ENCODE assay signal across 8 mouse cellular contexts in the genomic region with DNA sequence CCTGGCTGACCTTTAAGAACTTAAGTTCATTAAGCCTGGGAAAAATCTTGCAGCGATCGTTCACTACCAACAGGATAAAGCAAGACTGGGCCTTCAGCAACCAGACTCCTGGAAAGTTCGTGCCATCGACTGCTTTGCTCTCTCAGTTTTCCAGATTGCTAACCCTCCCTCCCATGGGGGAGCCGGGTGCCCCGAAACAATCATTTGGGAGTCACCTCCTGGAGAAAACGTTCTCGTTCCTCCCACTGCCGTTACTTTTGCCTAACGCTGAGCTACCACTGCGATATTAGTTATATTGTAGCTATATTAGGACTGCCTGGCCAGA. TPM values are rescaled to one million over a fixed set of nuclear protein-coding genes. Genes with fewer than 3 reads are reported as not detected.
DNase-seq lines count a peak whose midpoint lies in the region; ATAC-seq and TF ChIP-seq lines count a peak whose summit lies in the region.

No protein-coding gene starts in this region.

- in situ Hi-C loops in ES-E14 (cut with MboI; ENCODE audit: low sequenced_read_pairs in 2 of 2, unreplicated experiment in 2 of 2), result no loop called here

- peak overlapping the region; percentile 100 for H3K9ac ChIP-seq in heart, embryonic 14.5 days (ENCODE audit: low read length)
- H3K9ac ChIP-seq in ES-E14 (ENCODE audit: insufficient read depth, low read depth, low read length, poor library complexity, severe bottlenecking), result peak overlapping the region; percentile 100
- H3K9ac ChIP-seq in liver, embryonic 13.5 days, result peak overlapping the region; percentile 99
- peak overlapping the region; percentile 100 for H3K9ac ChIP-seq in stomach, embryonic 14.5 days (replicated peaks; ENCODE audit: low read depth, low read length)

- peak overlapping the region; percentile 87 to 96 for H3K27ac ChIP-seq in heart, embryonic 14.5 days (replicated peaks in 1 of 2; ENCODE audit: control insufficient read depth in 1 of 2, insufficient read depth in 1 of 2, low read depth in 2 of 2, low read length in 2 of 2)
- peak overlapping the region; percentile 78 for H3K27ac ChIP-seq in ES-E14 (ENCODE audit: insufficient read depth, low read depth, low read length, poor library complexity, severe bottlenecking)
- peak overlapping the region; percentile 99 for H3K27ac ChIP-seq in forebrain, embryonic 10.5 days
- peak overlapping the region; percentile 88 for H3K27ac ChIP-seq in liver, embryonic 13.5 days
- peak overlapping the region; percentile 94 for H3K27ac ChIP-seq in stomach, embryonic 14.5 days (ENCODE audit: low read length)

- peaks cover 37% of the 10 kb centered on the region for H3K36me3 ChIP-seq in heart, embryonic 14.5 days (ENCODE audit: control insufficient read depth, insufficient read depth, low read length)
- H3K36me3 ChIP-seq in ES-E14 (ENCODE audit: control insufficient read depth, insufficient read depth, low read length, poor library complexity, severe bottlenecking), result peaks cover 24% of the 10 kb centered on the region
- peaks cover 41% of the 10 kb centered on the region for H3K36me3 ChIP-seq in forebrain, embryonic 10.5 days (replicated peaks)
- H3K36me3 ChIP-seq in liver, embryonic 13.5 days, result peaks cover 40% of the 10 kb centered on the region
- peaks cover 35% of the 10 kb centered on the region for H3K36me3 ChIP-seq in stomach, embryonic 14.5 days (ENCODE audit: control insufficient read depth, insufficient read depth, low read length)

- 0% methylated on average over 11 of the region's 11 CpGs for WGBS in heart, embryonic 14.5 days
- WGBS in forebrain, embryonic 10.5 days, result under 1% methylated on average over 11 of the region's 11 CpGs
- WGBS in liver, embryonic 13.5 days (ENCODE audit: insufficient replicate concordance), result under 1% methylated on average over 11 of the region's 11 CpGs
- WGBS in stomach, embryonic 14.5 days, result under 1% methylated on average over 11 of the region's 11 CpGs

- H3K27me3 ChIP-seq in heart, embryonic 14.5 days (ENCODE audit: control insufficient read depth, insufficient read depth, low read length), result no peaks in the 10 kb centered on the region
- no peaks in the 10 kb centered on the region for H3K27me3 ChIP-seq in forebrain, embryonic 10.5 days (ENCODE audit: poor library complexity, severe bottlenecking)
- no peaks in the 10 kb centered on the region for H3K27me3 ChIP-seq in liver, embryonic 13.5 days
- H3K27me3 ChIP-seq in stomach, embryonic 14.5 days (ENCODE audit: control insufficient read depth, insufficient read depth, low read length), result no peaks in the 10 kb centered on the region

- no peak for ATAC-seq in heart, embryonic 14.5 days (ENCODE audit: insufficient number of reproducible peaks, insufficient read depth, low FRiP score, low read depth)
- ATAC-seq in liver, embryonic 13.5 days (ENCODE audit: low read depth), result peak; percentile 12; the same call in 1 of the 2 replicates
- no peak for ATAC-seq in stomach, embryonic 14.5 days (ENCODE audit: insufficient number of reproducible peaks, insufficient read depth, low FRiP score, low read depth)

- no peak for DNase-seq in heart, adult 18-20 months
- no peak for DNase-seq in ES-E14 (ENCODE audit: low read depth, low spot score)
- peak; percentile 30 for DNase-seq in forebrain, embryonic 10.5 days (ENCODE audit: extremely low spot score, low spot score)
- no peak for DNase-seq in liver, embryonic 13.5 days
- no peak for DNase-seq in right cerebral cortex, postnatal 36 days (ENCODE audit: low spot score in 2 of 2)
- no peak for DNase-seq in testis, postnatal 10 days (ENCODE audit: low spot score)

- peaks cover 3 to 20% of the 10 kb centered on the region in 2 experiments for H3K4me1 ChIP-seq in heart, embryonic 14.5 days (ENCODE audit: control insufficient read depth in 2 of 2, insufficient read depth in 2 of 2, low read length in 2 of 2)
- H3K4me1 ChIP-seq in ES-E14 (ENCODE audit: control insufficient read depth in 2 of 2, insufficient read depth in 2 of 2, low read length in 2 of 2, poor library complexity in 1 of 2), result peaks cover 1 to 8% of the 10 kb centered on the region in 2 experiments; a peak in 1 of 4 replicates
- H3K4me1 ChIP-seq in forebrain, embryonic 10.5 days, result peaks cover 26% of the 10 kb centered on the region
- peaks cover 32% of the 10 kb centered on the region for H3K4me1 ChIP-seq in liver, embryonic 13.5 days (replicated peaks)
- H3K4me1 ChIP-seq in stomach, embryonic 14.5 days (ENCODE audit: control insufficient read depth, insufficient read depth, low read length), result peaks cover 11% of the 10 kb centered on the region; the same call in 1 of the 2 replicates

- peak overlapping the region; percentile 87 for H3K4me2 ChIP-seq in heart, embryonic 14.5 days (ENCODE audit: low read length)
- peak overlapping the region; percentile 91 for H3K4me2 ChIP-seq in liver, embryonic 13.5 days
- peak overlapping the region; percentile 88 for H3K4me2 ChIP-seq in stomach, embryonic 14.5 days (replicated peaks; ENCODE audit: low read depth, low read length)

- H3K4me3 ChIP-seq in heart, embryonic 14.5 days (ENCODE audit: control insufficient read depth in 1 of 2, insufficient read depth in 1 of 2, low read depth in 1 of 2, low read length in 2 of 2), result peak overlapping the region; percentile 87 to 98
- peak overlapping the region; percentile 97 to 100 for H3K4me3 ChIP-seq in ES-E14 (ENCODE audit: insufficient read depth in 1 of 2, low read depth in 1 of 2, low read length in 2 of 2, poor library complexity in 1 of 2, severe bottlenecking in 1 of 2)
- peak overlapping the region; percentile 100 for H3K4me3 ChIP-seq in forebrain, embryonic 10.5 days
- H3K4me3 ChIP-seq in liver, embryonic 13.5 days (replicated peaks), result peak overlapping the region; percentile 99
- H3K4me3 ChIP-seq in stomach, embryonic 14.5 days (ENCODE audit: low read depth, low read length), result peak overlapping the region; percentile 97

- 0 out of 2 replicates have a peak, but pooled peaks cover 3% of the 10 kb centered on the region for H3K9me3 ChIP-seq in heart, embryonic 14.5 days (ENCODE audit: control insufficient read depth, low read length)
- no peaks in the 10 kb centered on the region for H3K9me3 ChIP-seq in ES-E14 (ENCODE audit: control insufficient read depth, insufficient read depth, low read depth, low read length)
- H3K9me3 ChIP-seq in forebrain, embryonic 10.5 days, result no peaks in the 10 kb centered on the region
- H3K9me3 ChIP-seq in liver, embryonic 13.5 days (replicated peaks), result no peaks in the 10 kb centered on the region
- H3K9me3 ChIP-seq in stomach, embryonic 14.5 days (ENCODE audit: control insufficient read depth, low read depth, low read length), result no peaks in the 10 kb centered on the region

TF ChIP-seq in ES-E14, 5 proteins besides CTCF, POLR2A, EP300 and RAD21:
- TF ChIP-seq CHD2 (IDR thresholded peaks at IDR 0.05; ENCODE audit: low read depth, low read length) (no peak), HCFC1 (IDR thresholded peaks at IDR 0.05; ENCODE audit: borderline replicate concordance, insufficient read depth, low read length) (no peak), ZC3H11A (IDR thresholded peaks at IDR 0.05; ENCODE audit: borderline replicate concordance, low read depth, low read length) (no peak), ZNF384 (IDR thresholded peaks at IDR 0.05; ENCODE audit: low read depth, low read length) (no peak), MAFK (IDR thresholded peaks at IDR 0.05; ENCODE audit: insufficient read depth, low read depth, low read length) (no peak)

RNA-seq across cellular contexts. Expression of a gene that starts 0.9 kb away (rescaled TPM):
- 414 and 435 TPM in 2 replicates for polyA plus RNA-seq in heart, embryonic 14.5 days (2014; fragmentation: Nextera tagmentation; extraction: Ambion mirVana)
- 100 to 1,000 TPM; 130 to 136 TPM for total RNA-seq in heart, adult 18-20 months (2021)
- total RNA-seq in ES-E14 (2012; rRNA removed), result 278 and 339 TPM in 2 replicates
- 929 and 941 TPM in 2 replicates for polyA plus RNA-seq in forebrain, embryonic 10.5 days (2016; fragmentation: Nextera tagmentation; extraction: Ambion mirVana)
- 386 and 388 TPM in 2 replicates for polyA plus RNA-seq in liver, embryonic 13.5 days (2015; fragmentation: Nextera tagmentation; extraction: Ambion mirVana)
- polyA plus RNA-seq in stomach, embryonic 14.5 days (2014; fragmentation: Nextera tagmentation; extraction: Ambion mirVana), result 596 and 613 TPM in 2 replicates

RNA-seq across cellular contexts. Expression of a gene that starts 16.7 kb away (rescaled TPM):
- polyA plus RNA-seq in heart, embryonic 14.5 days (2014; fragmentation: Nextera tagmentation; extraction: Ambion mirVana), result not detected in 2 replicates
- not detected for total RNA-seq in heart, adult 18-20 months (2021)
- total RNA-seq in ES-E14 (2012; rRNA removed), result 0.09 and 0.16 TPM in 2 replicates
- polyA plus RNA-seq in forebrain, embryonic 10.5 days (2016; fragmentation: Nextera tagmentation; extraction: Ambion mirVana), result not detected in 2 replicates
- polyA plus RNA-seq in liver, embryonic 13.5 days (2015; fragmentation: Nextera tagmentation; extraction: Ambion mirVana), result not detected in 2 replicates
- polyA plus RNA-seq in stomach, embryonic 14.5 days (2014; fragmentation: Nextera tagmentation; extraction: Ambion mirVana), result not detected in 2 replicates
